Mouse (Mus musculus): Measurements from ENCODE around the gene Hist2h2aa2.

The Hist2h2aa2 gene

GRCm38 (mm10) chr3:96197129-96197749 lies 42.8 kb downstream of the Hist2h2aa2 start:
- DNase-seq (ENCODE audit: low spot score) = peak; percentile 94

GRCm38 (mm10) chr3:96196437-96197128 lies 43.5 kb downstream of the Hist2h2aa2 start:
- DNase-seq (ENCODE audit: low spot score) = no peak

- no peak for DNase-seq (ENCODE audit: low spot score)
Observed at GRCm38 (mm10) chr3:96195616-96196313, 44.3 kb downstream of the Hist2h2aa2 start.

- DNase-seq (ENCODE audit: low spot score) = no peak
Observed at GRCm38 (mm10) chr3:96194966-96195365, 45.1 kb downstream of the Hist2h2aa2 start.

- DNase-seq (ENCODE audit: low spot score) = no peak
Observed at GRCm38 (mm10) chr3:96192977-96193376, 47.1 kb downstream of the Hist2h2aa2 start.

Measured in adipocyte (in vitro differentiated cells).